Mouse (Mus musculus) kidney, adult 10 weeks (tissue): ENCODE results near the gene Amacr. TPM values are rescaled to one million over a fixed set of nuclear protein-coding genes. Genes with fewer than 3 reads are reported as not detected.

Experiments used
- polyA plus RNA-seq: library from polyadenylated mRNA; stranded (reverse); fragments of 350-450 nt; fragmentation: Illumina TruSeq; extraction: RNeasy Lipid Tissue Mini Kit (QIAGEN cat#74804); gene quantifications from one replicate; pipeline ENCODE4 v1.2.3, GENCODE M21; 2014; ENCODE audit warnings: low read depth, low replicate concordance

The Amacr gene
- polyA plus RNA-seq, result 48.4 TPM

GRCm38 (mm10) chr15:10981377-10982063 lies at the start of gene Amacr:
Gene Amacr, plus strand, starts transcription at chr15:10981756.

GRCm38 (mm10) chr15:10951951-10952759 lies 29.4 kb upstream of the Amacr start, which contains the start of gene C1qtnf3:
Gene C1qtnf3, plus strand, starts transcription at chr15:10952332.

GRCm38 (mm10) chr15:11000421-11000820 lies 18.9 kb downstream of the Amacr start, which contains the start of gene Slc45a2:
Gene Slc45a2, plus strand, starts transcription at chr15:11000721.

GRCm38 (mm10) chr15:11037711-11038110 lies 56.2 kb downstream of the Amacr start, which contains the start of gene Rxfp3:
Gene Rxfp3, minus strand, starts transcription at chr15:11037991.

Other genes with a start within 250 kb of the Amacr start
- 83.7 TPM for gene C1qtnf3, start 29.4 kb upstream of the Amacr start, polyA plus RNA-seq
- 0.12 TPM for gene Slc45a2, start 19.0 kb downstream of the Amacr start, polyA plus RNA-seq
- not detected for gene Rxfp3, start 56.2 kb downstream of the Amacr start, polyA plus RNA-seq
- gene Adamts12, start 83.0 kb downstream of the Amacr start, polyA plus RNA-seq, result 1.1 TPM